Mouse (Mus musculus) liver, embryonic 14.5 days (tissue): ENCODE measurements at regions not wholly inside any gene's neighbourhood (a gene's known extent, or its start where the extent isn't known, plus 50 kb on each side); places are given as distances from the start of the nearest gene placed in this dataset.

ENCODE experiments used
- ATAC-seq: fragments of 200-750 bp; cut with Nextera tagmentation; 2 replicates; pipeline ENCODE4 v1.8.0; 2017; ENCODE audit warnings: moderate number of reproducible peaks, mild to moderate bottlenecking, moderate library complexity; ENCODE audit not compliant: insufficient read depth
- DNase-seq, 3 experiments: peaks; one replicate each; pipeline ENCODE4 v3.0.0-alpha.2; 2012 to 2013; ENCODE audit warnings: low read depth in 3 of 3, low spot score in 3 of 3
- H3K27ac ChIP-seq: fragments of 300-500 bp; sonication (generic); 2 replicates; pipeline ENCODE4 v1.5.1; 2014; ENCODE audit warnings: moderate library complexity, mild to moderate bottlenecking, control low read depth, inconsistent platforms
- H3K27me3 ChIP-seq: fragments of 300-500 bp; sonication (generic); 2 replicates; pipeline ENCODE4 v1.6.1; 2014; ENCODE audit warnings: mild to moderate bottlenecking, low read length, moderate library complexity; ENCODE audit not compliant: control insufficient read depth, insufficient read depth
- H3K36me3 ChIP-seq: fragments of 300-500 bp; sonication (generic); replicated peaks from 2 replicates; pipeline ENCODE4 v1.6.1; 2014; ENCODE audit warnings: low read depth; ENCODE audit not compliant: control insufficient read depth, insufficient read depth
- H3K4me1 ChIP-seq, 2 experiments: fragments of 200-500 bp in 1 of 2; fragments of 300-500 bp in 1 of 2; sonication (generic) in 1 of 2; replicated peaks; 2 replicates each; pipeline ENCODE4 v1.6.1; 2012 to 2014; ENCODE audit warnings: antibody characterized with exemption in 1 of 2, inconsistent platforms in 1 of 2, low read length in 1 of 2; ENCODE audit not compliant: control insufficient read depth in 2 of 2, insufficient read depth in 2 of 2
- H3K4me2 ChIP-seq: fragments of 300-500 bp; sonication (generic); 2 replicates; pipeline ENCODE4 v1.6.1; 2014; ENCODE audit warnings: low read depth, mild to moderate bottlenecking, control low read depth, moderate library complexity
- H3K4me3 ChIP-seq, 2 experiments: fragments of 200-500 bp in 1 of 2; fragments of 300-500 bp in 1 of 2; sonication (generic) in 1 of 2; 2 replicates each; pipeline ENCODE4 v1.5.1; 2012 to 2014; ENCODE audit warnings: low read depth in 2 of 2, low read length in 2 of 2, mild to moderate bottlenecking in 2 of 2, control low read depth in 1 of 2, inconsistent platforms in 1 of 2, moderate library complexity in 1 of 2; ENCODE audit not compliant: insufficient read depth in 1 of 2
- H3K9ac ChIP-seq: fragments of 300-500 bp; sonication (generic); replicated peaks from 2 replicates; pipeline ENCODE4 v1.6.1; 2014; ENCODE audit warnings: mild to moderate bottlenecking, control low read depth, moderate library complexity
- H3K9me3 ChIP-seq: fragments of 300-500 bp; sonication (generic); 2 replicates; pipeline ENCODE4 v1.6.1; 2016; ENCODE audit warnings: low read length, mixed read lengths; ENCODE audit not compliant: control insufficient read depth
- CTCF ChIP-seq: IDR thresholded peaks from 2 replicates; pipeline ENCODE4 v1.5.1; 2016; ENCODE audit warnings: antibody characterized with exemption, low read depth, control low read depth
- EP300 ChIP-seq: IDR thresholded peaks from 2 replicates; pipeline ENCODE4 v1.6.1; 2016; ENCODE audit warnings: antibody characterized with exemption, low read depth
- WGBS: fragments of 180-500 bp; shearing (Covaris S2); extraction: QIAGEN DNeasy Blood & Tissue Kit; methylation state at CpG from one replicate; pipeline ENCODE4 v1.1.7; 2014; ENCODE audit not compliant: insufficient replicate concordance; 5-methylcytosine and 5-hydroxymethylcytosine counted together

DNA sequence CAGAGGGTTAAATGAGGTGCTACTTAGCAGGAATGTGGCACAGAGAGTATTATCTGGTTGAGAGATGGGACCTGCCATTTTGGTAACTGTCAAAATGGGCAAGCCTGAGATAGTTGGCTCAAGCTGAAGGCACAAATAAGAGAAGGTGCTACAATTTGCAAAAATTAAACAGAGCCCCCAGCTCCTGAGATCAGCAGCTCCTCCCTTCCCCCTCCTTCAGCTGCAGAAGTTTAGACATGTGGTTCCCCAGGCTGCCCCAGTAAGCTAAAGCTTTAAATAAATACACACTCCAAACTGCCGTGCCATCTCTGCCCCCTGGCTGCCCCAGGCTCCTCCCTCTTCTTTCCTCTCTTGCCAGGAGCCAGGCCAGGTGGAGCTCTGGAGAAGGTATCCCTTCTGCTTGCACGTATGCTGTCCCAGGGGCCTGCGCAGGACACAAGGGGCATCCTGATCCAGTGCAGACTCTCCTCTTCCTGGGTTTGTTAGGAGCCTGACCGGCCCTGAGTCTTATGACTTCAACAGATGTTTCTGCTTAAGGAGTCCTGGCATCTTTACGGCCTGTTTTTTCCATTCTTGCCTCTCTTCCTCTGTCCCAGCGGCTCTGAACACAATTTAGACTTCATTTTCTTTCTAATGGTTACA, 184.0 kb downstream of the Zfp36l1 start:
- no peak for DNase-seq
- 58% methylated on average over 6 of the region's 6 CpGs for WGBS
- Histone ChIP-seq H3K36me3 (no peaks in the 10 kb centered on the region), H3K9me3 (no peaks in the 10 kb centered on the region), H3K4me1 (peaks cover 0 to 4% of the 10 kb centered on the region in 2 experiments; a peak in 1 of 4 replicates), H3K9ac (no peak overlapping the region), H3K27me3 (no peaks in the 10 kb centered on the region), H3K27ac (no peak overlapping the region), H3K4me2 (no peak overlapping the region), H3K4me3 (no peak overlapping the region)
- ATAC-seq: no peak
- TF ChIP-seq CTCF (no peak), EP300 (no peak)

- WGBS: 56% methylated on average over 4 of the region's 4 CpGs
- Histone ChIP-seq H3K9me3 (no peaks in the 10 kb centered on the region), H3K4me2 (no peak overlapping the region), H3K27ac (no peak overlapping the region), H3K27me3 (no peaks in the 10 kb centered on the region), H3K4me3 (no peak overlapping the region), H3K36me3 (no peaks in the 10 kb centered on the region), H3K4me1 (peaks cover 0 to 4% of the 10 kb centered on the region in 2 experiments; a peak in 1 of 4 replicates), H3K9ac (no peak overlapping the region)
- DNase-seq (no peak), ATAC-seq (no peak)
- TF ChIP-seq CTCF: no peak
- no peak for TF ChIP-seq EP300
These were observed 184.5 kb downstream of the Zfp36l1 start for GRCm38 (mm10) chr12:79928298-79928697.

DNA sequence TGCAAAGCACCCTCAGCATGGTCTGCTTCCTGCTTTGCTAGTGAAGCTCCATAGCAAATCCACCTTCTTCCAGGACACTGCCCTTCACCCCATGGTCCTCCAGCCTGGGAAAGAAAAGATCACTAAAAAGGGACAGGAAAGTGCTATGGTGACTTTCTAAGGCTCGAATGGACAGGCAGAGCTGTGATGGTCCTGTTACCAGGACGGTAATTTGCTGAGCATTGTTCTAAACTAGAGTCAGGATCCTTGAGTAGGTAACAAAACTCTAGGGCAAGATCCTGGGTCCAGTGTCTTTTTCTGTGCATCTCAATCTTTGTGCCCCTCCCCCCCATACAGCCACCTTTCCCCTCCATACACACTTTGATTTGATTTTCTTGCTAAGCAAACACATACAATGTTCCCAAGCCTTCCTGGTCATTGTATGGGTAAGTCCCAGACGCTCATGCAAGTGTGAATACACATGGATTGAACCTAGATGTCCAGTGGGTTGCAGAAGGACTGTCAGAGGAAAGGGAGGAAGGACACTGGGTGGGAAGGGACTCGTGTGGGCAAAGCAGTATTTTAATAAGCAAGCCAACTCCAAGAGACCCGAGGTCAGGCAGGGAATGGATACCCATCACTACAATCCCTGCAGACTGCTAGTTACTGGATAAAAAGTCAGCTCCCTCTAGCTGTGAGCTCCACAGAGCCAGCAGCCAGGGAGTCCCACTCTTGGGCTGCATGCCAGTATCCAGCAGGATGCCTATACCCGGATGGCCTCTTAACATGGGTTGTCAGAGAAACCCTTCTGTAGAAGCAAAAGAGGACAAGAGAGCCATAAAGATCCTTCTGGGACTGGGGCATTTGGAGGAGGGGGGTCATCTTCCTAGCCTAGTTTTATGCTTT, 186.9 kb downstream of the Zfp36l1 start:
- Histone ChIP-seq H3K4me2 (no peak overlapping the region), H3K4me1 (peaks cover 0 to 4% of the 10 kb centered on the region in 2 experiments; a peak in 1 of 4 replicates), H3K36me3 (no peaks in the 10 kb centered on the region), H3K4me3 (no peak overlapping the region), H3K27ac (no peak overlapping the region), H3K27me3 (no peaks in the 10 kb centered on the region), H3K9me3 (no peaks in the 10 kb centered on the region), H3K9ac (no peak overlapping the region)
- WGBS: 39% methylated on average over 6 of the region's 6 CpGs
- ATAC-seq (no peak), DNase-seq (no peak)
- no peak for TF ChIP-seq CTCF
- no peak for TF ChIP-seq EP300

GRCm38 (mm10) chr12:79924921-79925703, 187.7 kb downstream of the Zfp36l1 start:
- no peak for ATAC-seq

More at GRCm38 (mm10) chr12:79924921-79925703, 187.7 kb downstream of the Zfp36l1 start:
- no peaks in the 10 kb centered on the region for H3K27me3 ChIP-seq
- peaks cover 0 to 4% of the 10 kb centered on the region in 2 experiments; a peak in 1 of 4 replicates for H3K4me1 ChIP-seq
- H3K4me2 ChIP-seq: no peak overlapping the region
- WGBS: 39% methylated on average over 16 of the region's 16 CpGs
- H3K36me3 ChIP-seq: no peaks in the 10 kb centered on the region
- no peak for DNase-seq
- H3K9me3 ChIP-seq: no peaks in the 10 kb centered on the region
- TF ChIP-seq EP300: no peak
- TF ChIP-seq CTCF: no peak
- H3K27ac ChIP-seq: no peak overlapping the region
- no peak overlapping the region for H3K9ac ChIP-seq
- no peak overlapping the region for H3K4me3 ChIP-seq
